Mouse (Mus musculus) thymus, postnatal 10 days (tissue): ENCODE data around the gene Pomp.

Experiments
- DNase-seq, 2 experiments: peaks; one replicate each; pipeline ENCODE4 v3.0.0; 2021; ENCODE audit warnings: low spot score in 2 of 2

Pomp gene

GRCm38 (mm10) chr5:147902008-147902757, 41.9 kb downstream of the Pomp start:
- no peak for DNase-seq

GRCm38 (mm10) chr5:147903166-147903565, 42.9 kb downstream of the Pomp start:
- no peak for DNase-seq

- no peak for DNase-seq
Measured at GRCm38 (mm10) chr5:147907144-147907543, 46.9 kb downstream of the Pomp start.

- DNase-seq: no peak
Measured at GRCm38 (mm10) chr5:147907851-147908250, 47.6 kb downstream of the Pomp start.

GRCm38 (mm10) chr5:147910807-147911509, 50.7 kb downstream of the Pomp start:
- DNase-seq: no peak

- no peak for DNase-seq
Measured at GRCm38 (mm10) chr5:147911744-147912143, 51.5 kb downstream of the Pomp start.

GRCm38 (mm10) chr5:147913241-147913842, 53.1 kb downstream of the Pomp start:
- no peak for DNase-seq

GRCm38 (mm10) chr5:147915038-147915566, 54.8 kb downstream of the Pomp start:
- no peak for DNase-seq

- DNase-seq: no peak
Measured at GRCm38 (mm10) chr5:147916171-147916570, 55.9 kb downstream of the Pomp start.

- DNase-seq: no peak
Measured at GRCm38 (mm10) chr5:147918044-147918846, 58.0 kb downstream of the Pomp start.

GRCm38 (mm10) chr5:147924621-147925020, 64.4 kb downstream of the Pomp start:
- no peak for DNase-seq
